Mouse (Mus musculus): Measurements from ENCODE around the gene Naaladl1.

DNA sequence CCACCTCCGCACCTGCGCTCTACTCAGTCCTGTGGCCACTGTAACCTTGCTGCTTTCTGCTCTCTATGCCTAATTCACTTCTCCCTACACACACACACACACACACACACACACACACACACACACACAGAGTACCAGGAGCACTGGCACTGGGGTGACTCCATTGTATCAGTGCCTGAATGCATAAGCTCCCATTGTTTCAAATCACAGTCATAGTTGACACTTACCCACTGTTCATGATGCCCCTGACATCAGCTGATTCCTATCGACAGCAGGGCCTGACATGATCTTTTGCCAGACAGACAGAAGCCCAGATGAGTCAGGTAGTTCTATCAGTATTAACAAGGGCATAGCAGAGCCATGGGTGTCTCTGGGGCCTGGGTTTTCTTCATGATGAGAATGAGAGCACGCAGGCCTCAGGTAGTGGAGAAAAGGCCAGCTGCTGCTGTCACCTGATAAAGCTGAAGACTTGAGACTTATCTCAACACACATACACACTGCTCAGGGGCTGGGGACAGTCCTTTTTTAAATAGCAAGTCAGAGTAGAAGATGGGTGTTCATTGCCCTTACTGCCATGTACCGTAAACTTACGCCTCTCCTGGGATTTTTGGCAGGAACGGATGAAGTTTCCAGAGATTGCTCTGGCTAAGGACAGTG is 26.7 kb downstream of the Naaladl1 start:
- TF ChIP-seq POLR2A (IDR thresholded peaks at IDR 0.05; ENCODE audit: low read depth, low read length): no peak
- TF ChIP-seq CTCF (IDR thresholded peaks at IDR 0.05; ENCODE audit: extremely low read depth, insufficient read depth, insufficient read length, insufficient replicate concordance): no peak

Data from spleen, adult 2 months (tissue).